Mouse (Mus musculus): ENCODE data around the gene Ryk.

GRCm38 (mm10) chr9:102923836-102924235 is 89.1 kb downstream of the Ryk start:
- TF ChIP-seq CTCF (conservative IDR thresholded peaks at IDR 0.05; ENCODE audit: insufficient read depth, insufficient read length, low read depth, low read length) (no peak), POLR2A (IDR thresholded peaks at IDR 0.05; ENCODE audit: low read depth, low read length) (no peak)
